Mouse (Mus musculus) monocyte, adult 5-6 weeks (primary cell): Measurements from ENCODE around the gene Krt25. TPM values are rescaled to one million over a fixed set of nuclear protein-coding genes. Genes with fewer than 3 reads are reported as not detected.

Experiments
- ATAC-seq: fragments of 153-309, 156-312 bp; replicated peaks from 2 replicates; pipeline ENCODE4 v1.8.0; 2017; ENCODE audit warnings: mild to moderate bottlenecking; ENCODE audit not compliant: low TSS enrichment, insufficient number of reproducible peaks, severe bottlenecking, poor library complexity, low FRiP score
- total RNA-seq: library from RNA; stranded (forward); fragments of 200-1000, 200-491, 200-594 nt; gene quantifications from 3 replicates; pipeline ENCODE4 v1.2.3, GENCODE M21; 2017

Gene Krt25
- not detected in 3 replicates for total RNA-seq

GRCm38 (mm10) chr11:99322851-99323250 is at the start of gene Krt25:
Krt25 (minus strand) TSS chr11:99322951.
- no peak for ATAC-seq

GRCm38 (mm10) chr11:99369853-99370451 is 47.2 kb upstream of the Krt25 start:
- no peak for ATAC-seq

- ATAC-seq: no peak
Observed at GRCm38 (mm10) chr11:99369229-99369628, 46.5 kb upstream of the Krt25 start.

GRCm38 (mm10) chr11:99366791-99367190 is 44.0 kb upstream of the Krt25 start:
- no peak for ATAC-seq

GRCm38 (mm10) chr11:99364412-99364811 is 41.7 kb upstream of the Krt25 start:
- no peak for ATAC-seq

- no peak for ATAC-seq
Observed at GRCm38 (mm10) chr11:99361423-99361822, 38.7 kb upstream of the Krt25 start.

GRCm38 (mm10) chr11:99351004-99351403 is 28.3 kb upstream of the Krt25 start, which contains the start of gene Krt27:
Krt27 (minus strand) TSS chr11:99351104.
- ATAC-seq: no peak

GRCm38 (mm10) chr11:99339299-99339847 is 16.6 kb upstream of the Krt25 start:
- no peak for ATAC-seq

GRCm38 (mm10) chr11:99337866-99338265 is 15.1 kb upstream of the Krt25 start, which contains the start of gene Krt26:
Krt26 (minus strand) TSS chr11:99337966.
- ATAC-seq: no peak

GRCm38 (mm10) chr11:99333426-99333825 is 10.7 kb upstream of the Krt25 start:
- ATAC-seq: no peak

GRCm38 (mm10) chr11:99329655-99330054 is 6.9 kb upstream of the Krt25 start:
- ATAC-seq: no peak

GRCm38 (mm10) chr11:99321094-99321493 is 1.7 kb downstream of the Krt25 start:
- no peak for ATAC-seq

- no peak for ATAC-seq
Observed at GRCm38 (mm10) chr11:99319127-99319526, 3.6 kb downstream of the Krt25 start.

- no peak for ATAC-seq
Observed at GRCm38 (mm10) chr11:99316543-99316942, 6.2 kb downstream of the Krt25 start.

- ATAC-seq: no peak
Observed at GRCm38 (mm10) chr11:99314594-99314993, 8.2 kb downstream of the Krt25 start.

GRCm38 (mm10) chr11:99310882-99311281 is 11.9 kb downstream of the Krt25 start:
- no peak for ATAC-seq

GRCm38 (mm10) chr11:99307579-99307978 is 15.2 kb downstream of the Krt25 start:
- 0 out of 2 replicates have a peak, but pooled peaks have one; percentile 35 for ATAC-seq

GRCm38 (mm10) chr11:99295039-99295438 is 27.7 kb downstream of the Krt25 start:
- no peak for ATAC-seq

GRCm38 (mm10) chr11:99292846-99293245 is 29.9 kb downstream of the Krt25 start:
- ATAC-seq: no peak

GRCm38 (mm10) chr11:99284833-99285312 is 37.9 kb downstream of the Krt25 start, which contains the start of gene Krt24:
Krt24 (minus strand) TSS chr11:99285262.
- no peak for ATAC-seq
